Mouse (Mus musculus) stomach, postnatal 0 days (tissue): ENCODE results near the gene Tmem217.

Experiments
- CTCF ChIP-seq: IDR thresholded peaks from 2 replicates; pipeline ENCODE4 v1.5.1; 2016; ENCODE audit warnings: antibody characterized with exemption, low read depth, mild to moderate bottlenecking, moderate library complexity
- EP300 ChIP-seq: optimal IDR thresholded peaks from 2 replicates; pipeline ENCODE3; 2016; ENCODE audit warnings: antibody characterized with exemption

DNA sequence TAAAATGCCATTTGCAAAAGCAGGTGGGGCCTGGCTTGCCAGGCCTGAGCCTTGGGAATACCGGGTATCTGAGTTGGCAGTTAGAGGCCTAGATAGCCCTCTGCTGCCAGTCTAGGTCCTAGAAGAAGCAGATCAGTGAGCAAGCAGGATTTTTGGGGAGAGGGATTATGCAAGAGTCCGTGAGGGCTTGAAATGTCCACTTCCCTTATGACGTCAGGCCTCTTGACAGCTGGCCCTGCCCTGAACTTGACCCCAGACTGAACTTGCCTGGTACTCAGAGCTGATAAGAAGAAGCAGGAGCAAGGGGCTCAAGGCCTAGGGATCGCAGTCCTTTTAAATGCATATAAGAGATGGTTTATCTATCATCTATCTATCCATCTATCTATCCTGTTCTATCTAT is 49.2 kb upstream of the Tmem217 start:
- TF ChIP-seq CTCF: no peak
- no peak for TF ChIP-seq EP300
